Mouse (Mus musculus): ENCODE measurements around the gene Nudt9.
"Not testable (repeated sequence)": the region's sequence is repeated elsewhere in the genome, so short reads cannot be mapped to it uniquely, and the experiment has no call there.

Nudt9 gene

GRCm38 (mm10) chr5:104046256-104047199 is at the start of gene Nudt9:
Nudt9 (plus strand) TSS chr5:104046306.
- peak; percentile 98 for DNase-seq (ENCODE audit: low spot score in 2 of 2)

- DNase-seq (ENCODE audit: low spot score in 2 of 2): peak in 1 of 2 experiments; percentile 23
Observed at GRCm38 (mm10) chr5:103998739-103999138, 47.4 kb upstream of the Nudt9 start.

- peak; percentile 36 to 67 for DNase-seq (ENCODE audit: low spot score in 2 of 2)
Observed at GRCm38 (mm10) chr5:103999738-104000137, 46.4 kb upstream of the Nudt9 start.

GRCm38 (mm10) chr5:104002549-104003255 is 43.4 kb upstream of the Nudt9 start:
- no peak for DNase-seq (ENCODE audit: low spot score in 2 of 2)

- no peak for DNase-seq (ENCODE audit: low spot score in 2 of 2)
Observed at GRCm38 (mm10) chr5:104003256-104003931, 42.7 kb upstream of the Nudt9 start.

- DNase-seq (ENCODE audit: low spot score in 2 of 2): no peak
Observed at GRCm38 (mm10) chr5:104003955-104004354, 42.2 kb upstream of the Nudt9 start.

GRCm38 (mm10) chr5:104006811-104007210 is 39.3 kb upstream of the Nudt9 start:
- no peak for DNase-seq (ENCODE audit: low spot score in 2 of 2)

- DNase-seq (ENCODE audit: low spot score in 2 of 2): no peak
Observed at GRCm38 (mm10) chr5:104007801-104008200, 38.3 kb upstream of the Nudt9 start.

- DNase-seq (ENCODE audit: low spot score in 2 of 2): no peak
Observed at GRCm38 (mm10) chr5:104009421-104009820, 36.7 kb upstream of the Nudt9 start.

GRCm38 (mm10) chr5:104010261-104010660 is 35.8 kb upstream of the Nudt9 start:
- no peak for DNase-seq (ENCODE audit: low spot score in 2 of 2)

GRCm38 (mm10) chr5:104011419-104011818 is 34.7 kb upstream of the Nudt9 start:
- no peak for DNase-seq (ENCODE audit: low spot score in 2 of 2)

- peak; percentile 49 to 69 for DNase-seq (ENCODE audit: low spot score in 2 of 2)
Observed at GRCm38 (mm10) chr5:104021597-104022378, 24.3 kb upstream of the Nudt9 start, which contains the start of gene Hsd17b11. Hsd17b11 (minus strand) TSS chr5:104021919.

GRCm38 (mm10) chr5:104022558-104022957 is 23.5 kb upstream of the Nudt9 start:
- no peak for DNase-seq (ENCODE audit: low spot score in 2 of 2)

- DNase-seq (ENCODE audit: low spot score in 2 of 2): no peak
Observed at GRCm38 (mm10) chr5:104023289-104024020, 22.7 kb upstream of the Nudt9 start.

GRCm38 (mm10) chr5:104024193-104024592 is 21.9 kb upstream of the Nudt9 start:
- not testable (repeated sequence) for DNase-seq (ENCODE audit: low spot score in 2 of 2)

- DNase-seq (ENCODE audit: low spot score in 2 of 2): no peak
Observed at GRCm38 (mm10) chr5:104024762-104025161, 21.3 kb upstream of the Nudt9 start.

GRCm38 (mm10) chr5:104025245-104025854 is 20.8 kb upstream of the Nudt9 start:
- DNase-seq (ENCODE audit: low spot score in 2 of 2): no peak

- no peak for DNase-seq (ENCODE audit: low spot score in 2 of 2)
Observed at GRCm38 (mm10) chr5:104032434-104033097, 13.5 kb upstream of the Nudt9 start.

GRCm38 (mm10) chr5:104035066-104035465 is 11.0 kb upstream of the Nudt9 start:
- DNase-seq (ENCODE audit: low spot score in 2 of 2): no peak

All from right cerebral cortex, postnatal 36 days (tissue).